7 mouse cellular contexts compared by ENCODE assay signal in the genomic region with DNA sequence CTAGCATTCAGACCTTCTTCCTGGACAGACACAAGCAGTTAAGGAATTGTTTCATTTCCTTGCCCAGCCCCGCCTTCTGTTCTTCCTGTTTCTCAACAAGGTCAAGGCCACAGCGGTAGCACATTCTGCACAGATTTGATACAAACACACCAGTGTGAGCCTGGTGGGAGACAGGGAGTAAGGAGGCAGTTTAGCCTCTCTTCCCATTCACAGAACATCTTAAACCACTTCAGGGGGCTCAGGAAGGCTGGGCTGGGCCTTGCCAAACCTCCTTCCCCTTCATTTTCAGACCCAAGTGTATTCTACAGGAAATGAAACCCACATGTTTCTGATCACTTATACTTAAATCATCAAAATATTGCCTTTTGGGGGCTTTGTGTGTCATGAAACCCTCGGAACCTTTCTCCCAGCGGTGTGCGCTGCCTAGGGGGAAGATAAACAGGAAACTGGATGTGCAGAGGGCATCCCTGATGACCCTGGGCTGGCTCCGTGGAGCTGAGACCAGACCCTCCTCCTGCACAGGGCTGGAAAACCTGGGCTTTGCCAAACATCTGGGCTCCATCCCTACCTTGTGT.
A peak's percentile ranks its signal among the peaks of the same experiment; 100 is the strongest.
DNase-seq lines count a peak whose midpoint lies in the region; ATAC-seq lines count a peak whose summit lies in the region.

No protein-coding gene starts in this region.

- 0 out of 2 replicates have a peak, but pooled peaks have one; percentile 39 for ATAC-seq in lung, embryonic 16.5 days (ENCODE audit: low read depth)
- ATAC-seq in forebrain, embryonic 16.5 days = no peak

- peaks cover 16% of the 10 kb centered on the region for H3K4me1 ChIP-seq in brown adipose tissue, adult 24 weeks (ENCODE audit: control insufficient read depth, insufficient read depth, insufficient read length, low read length)
- H3K4me1 ChIP-seq in lung, embryonic 16.5 days (replicated peaks; ENCODE audit: control insufficient read depth, insufficient read depth, low read length) = peaks cover 18% of the 10 kb centered on the region
- H3K4me1 ChIP-seq in forebrain, embryonic 16.5 days (replicated peaks; ENCODE audit: control insufficient read depth, insufficient read depth, low read length) = no peaks in the 10 kb centered on the region

- peak; percentile 56 for DNase-seq in adrenal gland, adult 2 months
- peak; percentile 26 for DNase-seq in hindlimb bud, embryonic 11.5 days (ENCODE audit: extremely low spot score, low read depth, low spot score)
- DNase-seq in left cerebral cortex, postnatal 25 days (ENCODE audit: low spot score in 2 of 2) = no peak
- no peak for DNase-seq in cerebellum, postnatal 36 days

- no peaks in the 10 kb centered on the region for H3K9me3 ChIP-seq in lung, embryonic 16.5 days (ENCODE audit: control insufficient read depth, low read length)
- H3K9me3 ChIP-seq in forebrain, embryonic 16.5 days (ENCODE audit: control insufficient read depth, low read length) = no peaks in the 10 kb centered on the region

- H3K36me3 ChIP-seq in lung, embryonic 16.5 days (ENCODE audit: control insufficient read depth, insufficient read depth, low read length) = no peaks in the 10 kb centered on the region
- no peaks in the 10 kb centered on the region for H3K36me3 ChIP-seq in forebrain, embryonic 16.5 days (ENCODE audit: control insufficient read depth, insufficient read depth)

- no peak overlapping the region for H3K4me2 ChIP-seq in lung, embryonic 16.5 days (ENCODE audit: low read depth, low read length)
- H3K4me2 ChIP-seq in forebrain, embryonic 16.5 days (ENCODE audit: low read length) = no peak overlapping the region

- no peak overlapping the region for H3K4me3 ChIP-seq in brown adipose tissue, adult 24 weeks (ENCODE audit: insufficient read depth, low read depth, low read length)
- no peak overlapping the region for H3K4me3 ChIP-seq in lung, embryonic 16.5 days (ENCODE audit: low read length)
- no peak overlapping the region for H3K4me3 ChIP-seq in forebrain, embryonic 16.5 days (replicated peaks; ENCODE audit: low read length)

- H3K27me3 ChIP-seq in lung, embryonic 16.5 days (ENCODE audit: control insufficient read depth, insufficient read depth, low read depth, low read length) = no peaks in the 10 kb centered on the region
- H3K27me3 ChIP-seq in forebrain, embryonic 16.5 days (replicated peaks; ENCODE audit: control insufficient read depth, insufficient read depth, low read length) = no peaks in the 10 kb centered on the region

- H3K9ac ChIP-seq in lung, embryonic 16.5 days (ENCODE audit: low read length) = no peak overlapping the region
- H3K9ac ChIP-seq in forebrain, embryonic 16.5 days (replicated peaks; ENCODE audit: low read depth, low read length) = no peak overlapping the region

- intact Hi-C loops in left cerebral cortex, postnatal 25 days (cut with DNase I) = no loop called here

- peak overlapping the region; percentile 45 for H3K27ac ChIP-seq in brown adipose tissue, adult 24 weeks (replicated peaks; ENCODE audit: low read depth, low read length)
- 0 out of 2 replicates have a peak overlapping the region, but pooled peaks have one; percentile 19 for H3K27ac ChIP-seq in lung, embryonic 16.5 days (ENCODE audit: low read length)
- no peak overlapping the region for H3K27ac ChIP-seq in forebrain, embryonic 16.5 days (ENCODE audit: low read length)

- 40% methylated on average over 6 of the region's 6 CpGs for WGBS in lung, embryonic 16.5 days
- WGBS in forebrain, embryonic 16.5 days = 77% methylated on average over 6 of the region's 6 CpGs

Comparison
In these comparisons a context has a peak if more than half of its experiments do, and no peak if none do; other contexts are left out.
1. DNase-seq: peak in adrenal gland, adult 2 months (single experiment) and hindlimb bud, embryonic 11.5 days (single experiment); none in left cerebral cortex, postnatal 25 days (0 of 2) and cerebellum, postnatal 36 days (0 of 2).